Mouse (Mus musculus) activated CD4-positive, CD25-positive, alpha-beta regulatory T cell, adult 9 weeks (primary cell): ENCODE data around the gene H1f0. TPM values are rescaled to one million over a fixed set of nuclear protein-coding genes. Genes with fewer than 3 reads are reported as not detected.

Source experiments
- polyA plus RNA-seq: library from polyadenylated mRNA; unstranded; fragments of 100-300 nt; shearing (Covaris generic); gene quantifications from one replicate; pipeline ENCODE4 v1.2.1, GENCODE M21; 2017

Gene H1f0
- polyA plus RNA-seq, result 54.6 TPM

DNA sequence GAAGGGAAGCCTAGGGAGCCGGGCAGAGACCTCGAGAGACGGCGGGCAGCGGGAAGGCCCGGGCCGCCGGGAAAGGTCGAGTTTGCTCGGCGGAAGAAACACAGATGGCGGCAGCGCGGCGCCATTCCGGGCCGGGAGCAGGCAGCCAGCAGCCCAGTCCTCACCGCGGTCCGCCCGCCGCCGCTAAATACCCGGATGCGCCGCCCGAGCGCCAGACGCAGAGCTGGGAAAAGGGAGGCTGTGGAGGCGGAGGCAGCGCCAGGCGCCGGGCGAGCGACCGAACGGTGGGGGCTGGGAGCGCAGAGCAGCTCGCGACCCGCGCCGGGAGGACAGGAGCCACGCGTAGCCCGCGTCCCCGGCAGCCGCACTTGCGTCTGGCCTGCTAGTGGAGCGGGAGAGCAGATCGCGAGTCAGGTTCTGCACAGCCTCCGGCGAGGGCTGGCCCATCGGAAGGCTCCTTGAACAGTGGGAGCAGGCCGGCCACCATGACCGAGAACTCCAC lies at the start of gene H1f0:
H1f0 (plus strand) TSS at position 214 of the 502 bp plus-strand sequence.

GRCm38 (mm10) chr15:79041585-79041984 lies 13.3 kb downstream of the H1f0 start, which contains the start of gene Galr3:
TSS of gene Galr3 (plus strand) at chr15:79041885.

GRCm38 (mm10) chr15:79062376-79063159 lies 34.3 kb downstream of the H1f0 start, which contains the start of gene Ankrd54:
TSS of gene Ankrd54 (minus strand) at chr15:79062893.

GRCm38 (mm10) chr15:79074913-79075532 lies 46.8 kb downstream of the H1f0 start, which contains the start of gene Eif3l:
TSS of gene Eif3l (plus strand) at chr15:79075179.

Other genes starting within 250 kb of the H1f0 start
- gene Card10, start 225.4 kb upstream of the H1f0 start, polyA plus RNA-seq, result 0.09 TPM
- gene Cdc42ep1, start 185.8 kb upstream of the H1f0 start, polyA plus RNA-seq, result 0.11 TPM
- gene Lgals2, start 172.9 kb upstream of the H1f0 start, polyA plus RNA-seq, result not detected
- 56.7 TPM for gene Gga1, start 151.3 kb upstream of the H1f0 start, polyA plus RNA-seq
- gene Gm49510, start 128.8 kb upstream of the H1f0 start, polyA plus RNA-seq, result 0.60 TPM
- 221 TPM for gene Sh3bp1, start 128.7 kb upstream of the H1f0 start, polyA plus RNA-seq
- 1.4 TPM for gene Pdxp, start 114.5 kb upstream of the H1f0 start, polyA plus RNA-seq
- 729 TPM for gene Lgals1, start 101.7 kb upstream of the H1f0 start, polyA plus RNA-seq
- 61.5 TPM for gene Nol12, start 93.5 kb upstream of the H1f0 start, polyA plus RNA-seq
- 85.6 TPM for gene Triobp, start 80.7 kb upstream of the H1f0 start, polyA plus RNA-seq
- not detected for gene Galr3, start 13.4 kb downstream of the H1f0 start, polyA plus RNA-seq
- gene Ankrd54, start 34.4 kb downstream of the H1f0 start, polyA plus RNA-seq, result 8.9 TPM
- 185 TPM for gene Eif3l, start 46.7 kb downstream of the H1f0 start, polyA plus RNA-seq
- 24.9 TPM for gene Micall1, start 80.4 kb downstream of the H1f0 start, polyA plus RNA-seq
- gene Polr2f, start 112.6 kb downstream of the H1f0 start, polyA plus RNA-seq, result 170 TPM
- 2.3 TPM for gene 1700088E04Rik, start 112.8 kb downstream of the H1f0 start, polyA plus RNA-seq
- gene Sox10, start 136.8 kb downstream of the H1f0 start, polyA plus RNA-seq, result not detected
- 44.4 TPM for gene Pick1, start 200.7 kb downstream of the H1f0 start, polyA plus RNA-seq
- gene Gm49486, start 200.9 kb downstream of the H1f0 start, polyA plus RNA-seq, result not detected
- not detected for gene Slc16a8, start 226.3 kb downstream of the H1f0 start, polyA plus RNA-seq